ENCODE assay signal across 10 mouse cellular contexts in the genomic region with DNA sequence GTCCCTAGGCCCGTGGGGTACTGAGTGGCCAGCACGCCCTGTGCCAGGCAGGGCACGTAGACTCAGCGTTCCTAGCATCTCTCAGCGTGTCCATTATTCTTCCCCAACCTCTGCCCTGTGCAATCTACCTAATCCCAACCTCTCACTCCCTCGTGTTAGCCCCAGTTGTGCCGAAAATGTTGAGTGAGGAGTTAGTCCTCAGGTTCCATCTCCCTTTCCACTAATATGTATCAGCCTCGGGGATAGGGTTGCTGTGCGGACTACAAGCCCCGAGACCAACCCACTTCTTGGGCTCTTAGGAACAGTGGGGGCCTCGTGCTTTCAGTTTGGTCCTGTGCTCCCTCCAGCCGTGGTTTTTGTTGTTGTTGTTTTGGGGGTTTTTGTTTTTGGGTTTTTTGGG.
DNase-seq lines count a peak whose midpoint lies in the region; ATAC-seq and TF ChIP-seq lines count a peak whose summit lies in the region.
"Had no signal": no experiment of that assay in that cellular context is flagged by ENCODE, and none has a peak within 500 bp of the region (broad histone marks: within the 10 kb centered on the region; RNA-seq: fewer than 3 reads in every experiment).

No protein-coding gene starts in this region.

- intact Hi-C loops in left cerebral cortex, postnatal 36 days (cut with DNase I), result no loop called here

- H3K9me3 ChIP-seq in heart, embryonic 14.5 days (ENCODE audit: control insufficient read depth, low read length), result 0 out of 2 replicates have a peak, but pooled peaks cover 2% of the 10 kb centered on the region
- H3K9me3 ChIP-seq in lung, embryonic 14.5 days (ENCODE audit: low read depth, low read length), result no peaks in the 10 kb centered on the region
- H3K9me3 ChIP-seq in limb, embryonic 13.5 days, result no peaks in the 10 kb centered on the region

- peak overlapping the region; percentile 50; the same call in 1 of the 2 replicates for H3K4me2 ChIP-seq in heart, embryonic 14.5 days (ENCODE audit: low read length)
- peak overlapping the region; percentile 57; the same call in 1 of the 2 replicates for H3K4me2 ChIP-seq in lung, embryonic 14.5 days
- H3K4me2 ChIP-seq in limb, embryonic 13.5 days (replicated peaks), result peak overlapping the region; percentile 62

- no peak for TF ChIP-seq CTCF in lung, embryonic 14.5 days (IDR thresholded peaks at IDR 0.05; ENCODE audit: low read depth)
- no peak for TF ChIP-seq CTCF in bone marrow macrophage, adult 2 months (IDR thresholded peaks at IDR 0.05; ENCODE audit: low read depth, low read length)

- ATAC-seq in heart, embryonic 14.5 days (ENCODE audit: insufficient number of reproducible peaks, insufficient read depth, low FRiP score, low read depth), result no peak
- no peak for ATAC-seq in lung, embryonic 14.5 days (ENCODE audit: insufficient read depth)
- no peak for ATAC-seq in limb, embryonic 13.5 days (ENCODE audit: low FRiP score, low read depth)
- ATAC-seq: inflammation-experienced regulatory T-cells, adult 6 months had no signal

- 5% methylated on average over 12 of the region's 12 CpGs for WGBS in heart, embryonic 14.5 days
- WGBS in lung, embryonic 14.5 days, result 6% methylated on average over 12 of the region's 12 CpGs
- WGBS in limb, embryonic 13.5 days, result 5% methylated on average over 12 of the region's 12 CpGs

- peaks cover 13 to 32% of the 10 kb centered on the region in 2 experiments; a peak in 3 of 4 replicates for H3K4me1 ChIP-seq in heart, embryonic 14.5 days (ENCODE audit: control insufficient read depth in 2 of 2, insufficient read depth in 2 of 2, low read length in 2 of 2)
- peaks cover 5% of the 10 kb centered on the region; the same call in 1 of the 2 replicates for H3K4me1 ChIP-seq in lung, embryonic 14.5 days (ENCODE audit: insufficient read depth)
- H3K4me1 ChIP-seq in bone marrow macrophage, adult 2 months (ENCODE audit: control insufficient read depth, insufficient read depth, low read length), result 0 out of 2 replicates have a peak, but pooled peaks cover 8% of the 10 kb centered on the region
- peaks cover 63% of the 10 kb centered on the region for H3K4me1 ChIP-seq in limb, embryonic 13.5 days

- no peak for DNase-seq in heart, adult 11 months
- DNase-seq in lung, embryonic 14.5 days, result no peak
- no peak for DNase-seq in lung, postnatal 36 days
- no peak for DNase-seq in left cerebral cortex, postnatal 36 days (ENCODE audit: low spot score in 2 of 2)
- no peak for DNase-seq in cerebellum, adult 9-10 months
- DNase-seq: thymus, postnatal 14 days had no signal

- H3K4me3 ChIP-seq in heart, embryonic 14.5 days (ENCODE audit: control insufficient read depth in 1 of 2, insufficient read depth in 1 of 2, low read depth in 1 of 2, low read length in 2 of 2), result peak overlapping the region in 1 of 2 experiments; percentile 31; a peak in 1 of 4 replicates
- H3K4me3 ChIP-seq in lung, embryonic 14.5 days (ENCODE audit: low read depth, low read length), result 0 out of 2 replicates have a peak overlapping the region, but pooled peaks have one; percentile 27
- H3K4me3 ChIP-seq in bone marrow macrophage, adult 2 months (ENCODE audit: insufficient read depth, low read length), result peak overlapping the region; percentile 31; the same call in 1 of the 2 replicates
- peak overlapping the region; percentile 41; the same call in 1 of the 2 replicates for H3K4me3 ChIP-seq in limb, embryonic 13.5 days

- no peaks in the 10 kb centered on the region for H3K36me3 ChIP-seq in heart, embryonic 14.5 days (ENCODE audit: control insufficient read depth, insufficient read depth, low read length)
- H3K36me3 ChIP-seq in lung, embryonic 14.5 days (ENCODE audit: insufficient read depth), result no peaks in the 10 kb centered on the region
- no peaks in the 10 kb centered on the region for H3K36me3 ChIP-seq in limb, embryonic 13.5 days

- H3K9ac ChIP-seq in heart, embryonic 14.5 days (ENCODE audit: low read length), result no peak overlapping the region
- H3K9ac ChIP-seq in lung, embryonic 14.5 days, result no peak overlapping the region
- H3K9ac ChIP-seq in limb, embryonic 13.5 days, result no peak overlapping the region

- H3K27ac ChIP-seq in heart, embryonic 14.5 days (replicated peaks in 1 of 2; ENCODE audit: control insufficient read depth in 1 of 2, insufficient read depth in 1 of 2, low read depth in 2 of 2, low read length in 2 of 2), result no peak overlapping the region
- H3K27ac ChIP-seq in lung, embryonic 14.5 days (ENCODE audit: low read depth), result no peak overlapping the region
- no peak overlapping the region for H3K27ac ChIP-seq in bone marrow macrophage, adult 2 months (ENCODE audit: insufficient read depth, low read depth, low read length)
- no peak overlapping the region for H3K27ac ChIP-seq in limb, embryonic 13.5 days

- peaks cover 97% of the 10 kb centered on the region for H3K27me3 ChIP-seq in heart, embryonic 14.5 days (ENCODE audit: control insufficient read depth, insufficient read depth, low read length)
- peaks cover 98% of the 10 kb centered on the region for H3K27me3 ChIP-seq in lung, embryonic 14.5 days (ENCODE audit: insufficient read depth, low read length)
- H3K27me3 ChIP-seq in limb, embryonic 13.5 days, result peaks cover 98% of the 10 kb centered on the region

- no peak for TF ChIP-seq POLR2A in bone marrow macrophage, adult 2 months (IDR thresholded peaks at IDR 0.05; ENCODE audit: borderline replicate concordance, low read depth, low read length)
